Mouse (Mus musculus) midbrain, embryonic 11.5 days (tissue): ENCODE data around the gene Cpne2. TPM values are rescaled to one million over a fixed set of nuclear protein-coding genes. Genes with fewer than 3 reads are reported as not detected.

Experiments used
- ATAC-seq: fragments of 200-750 bp; cut with Nextera tagmentation; 2 replicates; pipeline ENCODE4 v1.8.0; 2017; ENCODE audit warnings: moderate TSS enrichment, moderate library complexity; ENCODE audit not compliant: low FRiP score
- DNase-seq: peaks from one replicate; pipeline ENCODE4 v3.0.0; 2015; ENCODE audit warnings: low spot score; ENCODE audit errors: missing footprints
- H3K27ac ChIP-seq: fragments of 300-500 bp; sonication (generic); 2 replicates; pipeline ENCODE4 v1.5.1; 2014; ENCODE audit warnings: low read depth, low read length
- H3K27me3 ChIP-seq: fragments of 300-500 bp; sonication (generic); 2 replicates; pipeline ENCODE4 v1.6.1; 2014; ENCODE audit warnings: mild to moderate bottlenecking, low read length, moderate library complexity, mixed read lengths; ENCODE audit not compliant: control insufficient read depth, insufficient read depth
- H3K36me3 ChIP-seq: fragments of 300-500 bp; sonication (generic); 2 replicates; pipeline ENCODE4 v1.6.1; 2014; ENCODE audit warnings: mild to moderate bottlenecking, low read length, moderate library complexity, mixed read lengths; ENCODE audit not compliant: control insufficient read depth, insufficient read depth
- H3K4me1 ChIP-seq: fragments of 300-500 bp; sonication (generic); 2 replicates; pipeline ENCODE4 v1.6.1; 2014; ENCODE audit warnings: low read length; ENCODE audit not compliant: control insufficient read depth, insufficient read depth
- H3K4me2 ChIP-seq: fragments of 300-500 bp; sonication (generic); 2 replicates; pipeline ENCODE4 v1.6.1; 2014; ENCODE audit warnings: mild to moderate bottlenecking, moderate library complexity
- H3K4me3 ChIP-seq: fragments of 300-500 bp; sonication (generic); 2 replicates; pipeline ENCODE4 v1.5.1; 2014; ENCODE audit warnings: low read depth, low read length
- H3K9ac ChIP-seq: fragments of 300-500 bp; sonication (generic); 2 replicates; pipeline ENCODE4 v1.6.1; 2014; ENCODE audit warnings: low read length
- H3K9me3 ChIP-seq: fragments of 300-500 bp; sonication (generic); 2 replicates; pipeline ENCODE4 v1.6.1; 2016; ENCODE audit warnings: low read length; ENCODE audit not compliant: control insufficient read depth
- WGBS: fragments of 180-500 bp; shearing (Covaris S2); extraction: QIAGEN DNeasy Blood & Tissue Kit; methylation state at CpG from one replicate; pipeline ENCODE4 v1.1.7; 2014; 5-methylcytosine and 5-hydroxymethylcytosine counted together
- polyA plus RNA-seq: library from polyadenylated mRNA; unstranded; fragments of >200 nt; fragmentation: Nextera tagmentation; extraction: Ambion mirVana; gene quantifications from 2 replicates; pipeline ENCODE4 v1.2.1, GENCODE M21; 2014

Cpne2 gene
- polyA plus RNA-seq, 1 experiment from 2014 or later = 11.1 TPM

DNA sequence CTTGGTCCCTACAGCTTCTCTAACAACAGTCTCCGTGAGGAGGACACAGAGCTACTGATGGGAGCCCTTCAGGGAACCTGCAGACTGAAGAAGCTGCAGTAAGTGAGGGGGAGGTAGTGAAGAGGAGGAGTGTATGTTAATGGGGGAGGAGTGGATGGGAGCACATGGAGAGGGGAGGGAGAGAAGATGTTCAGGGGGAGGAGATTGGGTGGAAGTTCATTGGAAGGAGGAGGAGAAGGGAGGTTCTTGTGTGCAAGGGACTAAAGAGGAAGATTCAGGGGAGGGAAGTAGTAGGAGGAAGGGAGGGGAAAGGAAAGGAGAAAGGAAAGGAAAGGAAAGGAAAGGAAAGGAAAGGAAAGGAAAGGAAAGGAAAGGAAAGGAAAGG is 16.6 kb upstream of the Cpne2 start:
- no peak for ATAC-seq
- no peak overlapping the region for H3K4me3 ChIP-seq
- H3K27ac ChIP-seq = no peak overlapping the region
- no peak overlapping the region for H3K4me2 ChIP-seq
- no peak for DNase-seq
- no peaks in the 10 kb centered on the region for H3K9me3 ChIP-seq
- H3K36me3 ChIP-seq = no peaks in the 10 kb centered on the region
- H3K4me1 ChIP-seq = no peaks in the 10 kb centered on the region
- 35% methylated on average over 1 of the region's 1 CpGs for WGBS
- H3K27me3 ChIP-seq = no peaks in the 10 kb centered on the region
- H3K9ac ChIP-seq = no peak overlapping the region

DNA sequence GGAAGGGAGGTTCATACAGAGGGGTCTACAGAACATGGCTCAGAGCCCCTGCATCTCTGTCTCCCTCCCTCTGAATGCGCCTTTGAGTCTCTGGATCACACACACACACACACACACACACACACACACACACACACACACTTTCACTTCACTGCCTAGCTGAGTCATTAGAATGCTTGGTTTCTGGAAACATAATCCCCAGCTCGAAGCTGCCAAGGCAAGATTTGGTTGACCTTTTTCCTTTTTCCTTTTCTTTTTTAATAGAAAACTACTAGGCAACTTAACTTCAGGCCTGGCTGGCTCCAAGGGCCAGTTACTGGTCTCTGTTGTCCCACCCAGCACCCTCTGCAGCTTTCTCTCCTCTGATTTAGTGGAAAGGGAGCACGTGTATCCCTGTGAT is 16.0 kb upstream of the Cpne2 start:
- DNase-seq = no peak
- no peaks in the 10 kb centered on the region for H3K9me3 ChIP-seq
- ATAC-seq = no peak
- no peak overlapping the region for H3K4me2 ChIP-seq
- H3K4me1 ChIP-seq = no peaks in the 10 kb centered on the region
- no peak overlapping the region for H3K9ac ChIP-seq
- no peaks in the 10 kb centered on the region for H3K36me3 ChIP-seq
- H3K27me3 ChIP-seq = no peaks in the 10 kb centered on the region
- 75% methylated on average over 3 of the region's 3 CpGs for WGBS
- no peak overlapping the region for H3K4me3 ChIP-seq
- H3K27ac ChIP-seq = no peak overlapping the region

DNA sequence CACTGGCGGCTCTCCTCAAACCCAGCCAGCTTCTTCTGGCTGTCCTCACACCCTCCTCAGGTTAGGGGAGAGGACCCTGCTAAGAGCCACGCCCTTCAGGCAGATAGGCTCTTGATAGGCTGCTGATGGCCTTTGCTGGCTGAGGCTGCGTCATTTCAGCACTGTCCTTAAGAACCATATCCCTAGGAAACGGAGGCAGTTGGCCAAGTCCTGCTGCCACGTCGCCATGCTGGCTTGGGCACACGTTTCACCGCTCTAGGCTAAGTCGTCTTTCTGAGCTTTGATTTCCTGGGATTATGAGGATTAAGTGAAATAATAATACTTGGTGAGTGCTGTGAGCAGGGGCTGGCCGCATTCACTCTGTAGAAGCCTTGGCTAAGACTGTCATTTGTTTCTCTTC is 14.5 kb upstream of the Cpne2 start:
- WGBS = 78% methylated on average over 10 of the region's 10 CpGs
- H3K9me3 ChIP-seq = no peaks in the 10 kb centered on the region
- DNase-seq (no peak), ATAC-seq (no peak)
- no peak overlapping the region for H3K9ac ChIP-seq
- no peak overlapping the region for H3K4me3 ChIP-seq
- no peaks in the 10 kb centered on the region for H3K27me3 ChIP-seq
- no peaks in the 10 kb centered on the region for H3K36me3 ChIP-seq
- H3K27ac ChIP-seq = no peak overlapping the region
- no peak overlapping the region for H3K4me2 ChIP-seq
- H3K4me1 ChIP-seq = no peaks in the 10 kb centered on the region

DNA sequence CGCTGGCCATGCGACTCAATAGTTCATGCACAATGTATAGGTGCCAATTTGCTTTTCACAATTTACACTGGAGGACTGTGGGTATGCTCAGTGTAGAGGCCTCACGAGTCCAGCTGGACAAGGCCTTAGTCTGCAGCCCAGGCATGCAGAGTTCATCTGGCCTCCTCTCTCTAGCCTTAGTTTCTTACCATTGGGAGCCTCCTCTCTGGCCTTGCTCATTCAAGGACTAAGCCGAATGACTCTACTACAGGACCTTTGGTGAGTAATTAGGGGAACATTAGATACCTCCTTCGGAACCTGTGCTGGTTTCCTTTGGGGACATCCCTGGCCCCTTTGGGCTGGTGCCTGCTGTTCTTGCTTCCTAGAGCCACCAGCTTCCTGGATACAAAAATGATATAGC is 13.8 kb upstream of the Cpne2 start:
- ATAC-seq = no peak
- Histone ChIP-seq H3K4me1 (no peaks in the 10 kb centered on the region), H3K4me3 (no peak overlapping the region), H3K27ac (no peak overlapping the region), H3K4me2 (no peak overlapping the region), H3K9ac (no peak overlapping the region), H3K9me3 (no peaks in the 10 kb centered on the region), H3K36me3 (no peaks in the 10 kb centered on the region), H3K27me3 (no peaks in the 10 kb centered on the region)
- DNase-seq = no peak
- WGBS = 94% methylated on average over 5 of the region's 5 CpGs

DNA sequence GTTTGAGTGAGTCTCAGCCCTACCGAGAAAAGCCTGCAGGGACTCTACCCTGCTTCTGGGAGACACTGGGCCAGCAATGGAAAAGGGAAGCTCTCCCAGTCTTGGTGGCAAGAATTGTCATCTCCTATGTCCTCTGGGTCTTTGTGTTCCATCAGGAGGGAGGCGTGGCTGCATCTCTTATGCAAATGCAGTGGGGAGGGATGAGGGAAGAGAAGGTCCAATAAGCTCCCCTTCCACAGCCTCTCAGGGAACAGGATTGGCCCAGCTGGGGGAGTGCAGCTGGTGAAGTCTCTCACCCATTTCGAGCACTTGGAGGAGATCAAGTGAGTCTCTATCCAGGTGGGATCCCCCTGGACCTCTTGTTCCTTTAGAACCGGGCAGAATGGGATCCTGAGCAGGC is 11.3 kb upstream of the Cpne2 start:
- Histone ChIP-seq H3K27me3 (no peaks in the 10 kb centered on the region), H3K9ac (no peak overlapping the region), H3K4me3 (no peak overlapping the region), H3K4me1 (no peaks in the 10 kb centered on the region), H3K9me3 (no peaks in the 10 kb centered on the region), H3K4me2 (no peak overlapping the region), H3K36me3 (no peaks in the 10 kb centered on the region), H3K27ac (no peak overlapping the region)
- WGBS = 65% methylated on average over 4 of the region's 4 CpGs
- ATAC-seq (no peak), DNase-seq (no peak)

DNA sequence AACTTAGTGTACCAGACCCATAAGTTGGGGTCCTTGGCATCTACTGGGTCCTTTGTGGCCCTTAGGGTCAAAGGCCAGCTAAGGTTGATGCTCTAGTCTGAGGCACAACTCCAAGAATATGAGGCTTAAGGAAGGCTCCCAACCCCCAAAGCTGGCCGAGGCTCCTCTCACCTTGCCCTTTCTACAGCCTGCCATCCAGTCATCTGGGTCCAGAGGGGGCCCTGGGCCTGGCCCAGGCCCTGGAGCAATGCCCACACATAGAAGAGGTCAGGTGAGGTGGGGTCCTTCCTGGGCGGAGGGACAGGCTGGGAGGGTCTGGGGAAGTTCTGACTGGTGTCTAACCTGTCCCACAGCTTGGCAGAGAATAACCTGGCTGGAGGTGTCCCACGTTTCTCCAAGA is 10.3 kb upstream of the Cpne2 start:
- no peak overlapping the region for H3K4me2 ChIP-seq
- no peaks in the 10 kb centered on the region for H3K36me3 ChIP-seq
- no peaks in the 10 kb centered on the region for H3K27me3 ChIP-seq
- ATAC-seq (no peak), DNase-seq (no peak)
- 81% methylated on average over 3 of the region's 3 CpGs for WGBS
- H3K9ac ChIP-seq = no peak overlapping the region
- no peaks in the 10 kb centered on the region for H3K9me3 ChIP-seq
- no peaks in the 10 kb centered on the region for H3K4me1 ChIP-seq
- no peak overlapping the region for H3K27ac ChIP-seq
- no peak overlapping the region for H3K4me3 ChIP-seq

DNA sequence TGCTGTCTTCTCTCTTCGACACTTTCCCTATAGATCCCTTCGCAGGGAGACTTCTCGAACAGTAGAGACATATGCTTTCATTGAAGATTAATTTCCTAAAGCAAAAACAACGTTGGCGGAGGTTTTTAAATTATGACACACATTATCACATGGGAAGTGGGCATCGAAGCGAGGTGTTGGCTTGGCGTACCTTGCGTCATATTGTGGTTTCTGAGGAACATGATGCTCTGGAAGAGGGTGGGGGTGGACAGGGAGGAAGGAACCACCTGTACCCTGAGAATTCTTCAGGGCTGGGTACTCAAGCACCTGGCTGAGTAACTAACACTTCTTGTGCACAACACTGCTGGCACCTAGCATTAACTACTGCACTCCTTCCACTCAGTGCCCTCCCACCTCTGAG is 8.2 kb upstream of the Cpne2 start:
- Histone ChIP-seq H3K9me3 (no peaks in the 10 kb centered on the region), H3K4me3 (no peak overlapping the region), H3K9ac (no peak overlapping the region), H3K4me1 (no peaks in the 10 kb centered on the region), H3K4me2 (no peak overlapping the region), H3K27me3 (no peaks in the 10 kb centered on the region), H3K36me3 (no peaks in the 10 kb centered on the region), H3K27ac (no peak overlapping the region)
- ATAC-seq (no peak), DNase-seq (no peak)
- WGBS = 88% methylated on average over 9 of the region's 9 CpGs

DNA sequence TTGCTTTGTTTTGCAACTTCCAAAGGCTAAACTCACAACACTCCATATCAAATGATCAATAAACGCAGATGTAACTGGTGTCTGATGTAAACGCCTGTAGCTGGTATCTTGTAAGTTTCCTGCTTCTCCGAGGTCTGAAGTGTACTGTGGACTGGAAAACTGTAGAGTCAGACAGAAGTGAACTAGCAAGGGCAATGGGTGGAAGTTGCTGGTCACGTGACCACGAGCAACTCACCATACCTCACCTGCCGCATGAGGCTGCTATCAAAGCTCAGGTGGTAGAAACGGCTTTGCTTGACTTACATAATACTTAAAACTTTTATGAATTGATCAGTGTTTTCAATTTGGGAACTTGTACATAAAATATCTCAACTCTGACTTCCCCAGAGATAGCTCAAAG is 5.6 kb upstream of the Cpne2 start:
- DNase-seq = no peak
- no peaks in the 10 kb centered on the region for H3K9me3 ChIP-seq
- H3K9ac ChIP-seq = no peak overlapping the region
- no peak overlapping the region for H3K4me3 ChIP-seq
- H3K27ac ChIP-seq = no peak overlapping the region
- no peak overlapping the region for H3K4me2 ChIP-seq
- peaks cover 4% of the 10 kb centered on the region; the same call in 1 of the 2 replicates for H3K4me1 ChIP-seq
- H3K27me3 ChIP-seq = no peaks in the 10 kb centered on the region
- 89% methylated on average over 7 of the region's 7 CpGs for WGBS
- no peaks in the 10 kb centered on the region for H3K36me3 ChIP-seq
- no peak for ATAC-seq

DNA sequence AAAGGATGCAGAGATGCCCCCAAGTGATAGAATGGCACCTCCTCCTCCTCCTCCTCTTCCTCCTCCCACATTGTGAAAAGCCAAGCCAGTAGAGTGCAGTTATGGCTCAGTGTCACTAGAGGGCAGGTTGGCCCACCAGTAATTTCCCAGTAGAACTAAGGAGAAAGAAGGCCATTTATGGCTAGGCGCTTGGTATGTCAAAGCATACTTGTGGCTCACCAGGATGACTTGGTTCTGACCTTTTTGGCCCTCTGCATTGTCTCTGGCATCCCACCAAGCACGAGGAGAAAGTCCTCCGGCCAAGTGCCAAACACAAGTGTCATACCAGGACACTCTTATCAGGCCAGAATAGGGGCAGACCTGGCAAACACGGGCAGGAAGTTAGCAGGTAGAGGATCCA is 4.5 kb upstream of the Cpne2 start:
- Histone ChIP-seq H3K4me2 (no peak overlapping the region), H3K36me3 (no peaks in the 10 kb centered on the region), H3K9ac (no peak overlapping the region), H3K27ac (no peak overlapping the region), H3K4me3 (no peak overlapping the region), H3K27me3 (peaks cover 7% of the 10 kb centered on the region), H3K9me3 (no peaks in the 10 kb centered on the region), H3K4me1 (peaks cover 6% of the 10 kb centered on the region)
- 46% methylated on average over 4 of the region's 4 CpGs for WGBS
- DNase-seq (peak; percentile 95), ATAC-seq (peak; percentile 6; the same call in 1 of the 2 replicates)

DNA sequence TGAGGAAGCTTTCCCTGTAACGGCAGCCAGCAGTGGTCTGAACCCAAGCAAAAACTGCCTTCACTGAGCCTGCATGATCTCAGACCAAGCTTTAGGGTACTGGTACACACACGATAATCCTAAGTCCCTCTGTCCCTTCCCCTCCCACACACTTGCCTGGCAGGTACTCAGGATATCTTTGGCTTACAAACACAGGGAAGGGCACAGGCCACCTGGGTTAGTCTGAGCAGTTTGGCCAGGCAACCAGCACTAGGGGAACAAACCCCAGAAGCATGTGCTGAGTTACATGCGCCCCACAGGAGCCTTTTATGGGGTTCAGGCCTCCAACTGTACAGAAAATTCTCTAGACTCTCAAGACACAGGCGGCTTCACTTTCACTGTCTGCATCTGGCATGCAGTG is 2.9 kb upstream of the Cpne2 start:
- no peak overlapping the region for H3K9ac ChIP-seq
- no peak overlapping the region for H3K27ac ChIP-seq
- no peak for ATAC-seq
- WGBS = 72% methylated on average over 4 of the region's 4 CpGs
- peaks cover 11% of the 10 kb centered on the region for H3K4me1 ChIP-seq
- DNase-seq = no peak
- no peaks in the 10 kb centered on the region for H3K9me3 ChIP-seq
- no peak overlapping the region for H3K4me3 ChIP-seq
- no peak overlapping the region for H3K4me2 ChIP-seq
- no peaks in the 10 kb centered on the region for H3K36me3 ChIP-seq
- H3K27me3 ChIP-seq = peaks cover 14% of the 10 kb centered on the region
